Mouse (Mus musculus): ENCODE measurements around the gene Olfr1134. TPM values are rescaled to one million over a fixed set of nuclear protein-coding genes. Genes with fewer than 3 reads are reported as not detected.

The Olfr1134 gene
- not detected for polyA plus RNA-seq (2017; shearing (Covaris generic))

GRCm38 (mm10) chr2:87658360-87658759 lies at the start of gene Olfr1134:
TSS of gene Olfr1134 (minus strand) at chr2:87658460.

GRCm38 (mm10) chr2:87693847-87694246 lies 35.6 kb upstream of the Olfr1134 start, which contains the start of gene Olfr1136:
TSS of gene Olfr1136 (minus strand) at chr2:87693947.

GRCm38 (mm10) chr2:87673564-87673963 lies 15.3 kb upstream of the Olfr1134 start, which contains the start of gene Olfr1135:
TSS of gene Olfr1135 (minus strand) at chr2:87673664.

DNA sequence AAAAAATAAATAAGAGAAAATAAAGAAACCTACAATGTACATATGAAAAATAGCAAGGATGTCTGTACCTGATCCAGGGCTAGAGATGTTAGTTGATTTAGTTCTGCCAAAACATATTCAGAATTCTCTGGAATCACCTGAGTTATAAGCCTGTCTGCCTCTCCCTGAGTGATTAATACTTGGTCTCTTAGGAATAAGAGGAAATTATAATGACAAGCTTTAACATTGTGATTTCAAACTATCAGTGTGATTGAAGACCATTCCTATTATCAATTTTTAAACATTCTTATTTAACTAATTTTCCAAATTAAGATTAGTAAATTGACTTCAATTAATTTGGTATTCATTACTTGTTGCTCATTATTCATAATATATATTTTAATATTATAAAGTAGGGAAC lies 11.0 kb downstream of the Olfr1134 start, which contains the start of gene Olfr1133:
Olfr1133 (minus strand) TSS at position 101 of the 400 bp plus-strand sequence.

GRCm38 (mm10) chr2:87637435-87637834 lies 20.8 kb downstream of the Olfr1134 start, which contains the start of gene Olfr1132:
TSS of gene Olfr1132 (minus strand) at chr2:87637535.

DNA sequence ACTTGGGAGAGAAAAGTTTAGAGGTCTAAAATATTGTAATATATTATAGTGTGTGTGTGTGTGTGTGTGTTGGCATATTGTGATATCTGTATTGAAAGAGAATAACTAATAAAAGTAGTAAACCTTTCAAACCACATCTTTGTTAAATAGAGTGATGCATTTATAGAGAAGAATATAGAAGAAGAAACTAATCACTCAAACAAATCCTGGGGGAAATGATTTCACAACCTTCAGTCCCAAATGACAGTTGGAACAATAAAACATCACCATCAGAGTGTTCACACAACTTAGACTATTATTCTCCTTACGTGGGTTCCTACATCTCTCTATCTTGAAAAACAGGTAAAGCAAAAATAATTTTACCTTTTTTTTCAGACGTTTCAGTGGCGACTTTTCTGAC lies 31.5 kb downstream of the Olfr1134 start, which contains the start of gene Olfr1131:
Olfr1131 (plus strand) TSS at position 301 of the 400 bp plus-strand sequence.

DNA sequence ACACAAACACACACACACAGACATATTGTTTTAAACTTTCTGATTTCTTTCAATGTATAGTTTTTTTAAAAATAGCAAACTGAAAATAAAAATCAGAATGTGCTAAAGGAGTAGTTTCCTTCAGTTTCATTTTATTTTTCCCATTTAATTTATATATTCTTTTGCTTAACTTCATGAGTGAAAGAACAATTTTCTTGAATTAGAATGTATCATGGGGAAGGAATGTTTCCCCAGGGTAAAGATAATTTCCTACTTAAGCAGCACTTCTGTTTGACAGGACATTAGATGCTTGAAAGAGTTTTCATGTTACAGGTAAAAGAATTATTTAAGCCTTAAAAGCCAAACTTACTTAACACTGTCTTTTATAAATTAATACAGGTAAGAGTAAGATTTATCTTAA lies 52.3 kb downstream of the Olfr1134 start, which contains the start of gene Olfr1130:
Olfr1130 (plus strand) TSS at position 301 of the 400 bp plus-strand sequence.

Other genes with a start within 250 kb of the Olfr1134 start
- gene Olfr1123, start 241.8 kb downstream of the Olfr1134 start, polyA plus RNA-seq (2017; shearing (Covaris generic)) = under 1 TPM in 1 of 2 experiments, not detected in 1; 0.22 TPM
- gene Olfr1124, start 228.2 kb downstream of the Olfr1134 start, polyA plus RNA-seq (2017; shearing (Covaris generic)) = under 1 TPM; 0.13 to 0.14 TPM
- gene Olfr1126, start 204.5 kb downstream of the Olfr1134 start, polyA plus RNA-seq (2017; shearing (Covaris generic)) = not detected
- under 1 TPM in 1 of 2 experiments, not detected in 1; 0.27 TPM for gene Pramel7, start 161.4 kb downstream of the Olfr1134 start, polyA plus RNA-seq (2017; shearing (Covaris generic))
- gene Pramel6, start 151.9 kb downstream of the Olfr1134 start, polyA plus RNA-seq (2017; shearing (Covaris generic)) = not detected
- not detected for gene Olfr153, start 126.7 kb downstream of the Olfr1134 start, polyA plus RNA-seq (2017; shearing (Covaris generic))
- gene Olfr1128, start 112.9 kb downstream of the Olfr1134 start, polyA plus RNA-seq (2017; shearing (Covaris generic)) = not detected
- not detected for gene Olfr1129, start 84.6 kb downstream of the Olfr1134 start, polyA plus RNA-seq (2017; shearing (Covaris generic))
- not detected for gene Olfr1130, start 52.2 kb downstream of the Olfr1134 start, polyA plus RNA-seq (2017; shearing (Covaris generic))
- gene Olfr1131, start 31.4 kb downstream of the Olfr1134 start, polyA plus RNA-seq (2017; shearing (Covaris generic)) = under 1 TPM in 1 of 2 experiments, not detected in 1; 0.23 TPM
- under 1 TPM in 1 of 2 experiments, not detected in 1; 0.25 TPM for gene Olfr1132, start 20.9 kb downstream of the Olfr1134 start, polyA plus RNA-seq (2017; shearing (Covaris generic))
- under 1 TPM in 1 of 2 experiments, not detected in 1; 0.53 TPM for gene Olfr1133, start 11.1 kb downstream of the Olfr1134 start, polyA plus RNA-seq (2017; shearing (Covaris generic))
- gene Olfr1135, start 15.2 kb upstream of the Olfr1134 start, polyA plus RNA-seq (2017; shearing (Covaris generic)) = not detected
- not detected for gene Olfr1136, start 35.5 kb upstream of the Olfr1134 start, polyA plus RNA-seq (2017; shearing (Covaris generic))
- not detected for gene Olfr1137, start 54.7 kb upstream of the Olfr1134 start, polyA plus RNA-seq (2017; shearing (Covaris generic))
- gene Olfr1138, start 81.5 kb upstream of the Olfr1134 start, polyA plus RNA-seq (2017; shearing (Covaris generic)) = under 1 TPM in 1 of 2 experiments, not detected in 1; 0.11 TPM
- under 1 TPM in 1 of 2 experiments, not detected in 1; 0.31 TPM for gene Olfr1140, start 85.3 kb upstream of the Olfr1134 start, polyA plus RNA-seq (2017; shearing (Covaris generic))
- gene Olfr1141, start 95.5 kb upstream of the Olfr1134 start, polyA plus RNA-seq (2017; shearing (Covaris generic)) = not detected
- not detected for gene Olfr152, start 121.0 kb upstream of the Olfr1134 start, polyA plus RNA-seq (2017; shearing (Covaris generic))
- not detected for gene Olfr1143, start 142.1 kb upstream of the Olfr1134 start, polyA plus RNA-seq (2017; shearing (Covaris generic))
- gene Olfr1145, start 151.4 kb upstream of the Olfr1134 start, polyA plus RNA-seq (2017; shearing (Covaris generic)) = not detected
- gene Olfr1148, start 172.1 kb upstream of the Olfr1134 start, polyA plus RNA-seq (2017; shearing (Covaris generic)) = under 1 TPM; 0.27 to 0.42 TPM
- gene Olfr1150-ps1, start 185.5 kb upstream of the Olfr1134 start, polyA plus RNA-seq (2017; shearing (Covaris generic)) = not detected
- under 1 TPM in 1 of 2 experiments, not detected in 1; 0.45 TPM for gene Olfr1151, start 197.4 kb upstream of the Olfr1134 start, polyA plus RNA-seq (2017; shearing (Covaris generic))
- under 1 TPM in 1 of 2 experiments, not detected in 1; 0.06 TPM for gene Olfr1152, start 208.0 kb upstream of the Olfr1134 start, polyA plus RNA-seq (2017; shearing (Covaris generic))
- gene Olfr1153, start 236.5 kb upstream of the Olfr1134 start, polyA plus RNA-seq (2017; shearing (Covaris generic)) = under 1 TPM in 1 of 2 experiments, not detected in 1; 0.22 TPM
- gene Olfr1154, start 246.7 kb upstream of the Olfr1134 start, polyA plus RNA-seq (2017; shearing (Covaris generic)) = under 1 TPM in 1 of 2 experiments, not detected in 1; 0.20 TPM

All from activated CD4-positive, CD25-positive, alpha-beta regulatory T cell (primary cell).